Mouse (Mus musculus) erythroblast, embryonic 14.5 days (primary cell): Measurements from ENCODE around the gene Dnaja2.

ENCODE experiments used
- GATA1 ChIP-seq: IDR thresholded peaks from 2 replicates; pipeline ENCODE4 v1.6.1; 2012; ENCODE audit warnings: low read length, inconsistent platforms, mixed read lengths
- TAL1 ChIP-seq: IDR thresholded peaks from 3 replicates; pipeline ENCODE4 v1.6.1; 2012; ENCODE audit warnings: low read length, inconsistent platforms, mixed read lengths

DNA sequence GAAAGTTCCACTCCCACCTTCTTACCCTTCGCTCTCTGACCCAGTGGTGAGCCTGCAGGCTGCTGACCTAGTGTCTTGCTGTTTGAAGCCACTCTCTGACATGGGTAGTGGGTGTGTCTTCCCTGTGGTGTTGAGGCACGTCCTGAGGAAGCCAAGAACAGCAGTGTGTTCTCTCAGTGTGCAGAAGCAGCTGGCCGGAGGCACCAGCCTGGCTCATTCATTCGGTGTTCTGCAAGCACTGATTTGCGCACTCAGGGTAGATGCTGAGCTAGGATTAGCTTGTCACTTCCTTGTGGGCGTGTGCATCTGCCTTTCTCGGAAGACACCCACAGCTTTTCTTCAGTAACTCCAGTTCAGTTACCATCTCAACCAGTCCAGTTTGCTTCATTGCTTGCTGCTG, 39.8 kb downstream of the Dnaja2 start:
- TF ChIP-seq TAL1 = no peak
- TF ChIP-seq GATA1 = no peak
